Mouse (Mus musculus) E14TG2a.4 (cell line): ENCODE measurements around the gene Gabbr2.

ENCODE experiments used
- CTCF ChIP-seq: conservative IDR thresholded peaks from 2 replicates; pipeline ENCODE4 v1.5.1; 2014; ENCODE audit warnings: low read length
- NANOG ChIP-seq: IDR thresholded peaks from 2 replicates; pipeline ENCODE4 v1.6.1; 2014; ENCODE audit warnings: borderline replicate concordance, low read length, mixed read lengths
- POU5F1 ChIP-seq: IDR thresholded peaks from 2 replicates; pipeline ENCODE4 v1.6.1; 2014; ENCODE audit warnings: low read length, borderline replicate concordance

DNA sequence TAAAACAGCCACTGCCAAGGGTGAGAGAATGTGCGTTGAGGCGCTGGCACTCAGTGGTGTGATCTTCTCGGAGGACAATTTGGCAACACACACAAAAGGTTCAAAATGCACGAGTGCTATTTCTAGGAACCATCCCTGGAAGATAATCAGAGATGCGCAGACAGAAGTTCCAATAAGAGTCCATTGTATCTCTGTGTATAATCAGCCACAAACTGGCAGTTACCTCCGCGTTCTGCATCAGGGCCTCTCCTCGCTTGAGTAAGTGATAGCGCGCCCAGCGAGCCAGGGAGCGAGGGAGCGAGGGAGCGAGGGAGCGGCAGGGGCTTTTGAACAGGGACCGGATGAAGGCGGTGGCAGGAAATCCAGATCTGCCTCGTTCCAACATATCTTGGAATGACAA, 155.6 kb downstream of the Gabbr2 start:
- no peak for TF ChIP-seq CTCF
- no peak for TF ChIP-seq NANOG
- no peak for TF ChIP-seq POU5F1
